Comparison of ENCODE assay signal across 8 mouse cellular contexts in the genomic region with DNA sequence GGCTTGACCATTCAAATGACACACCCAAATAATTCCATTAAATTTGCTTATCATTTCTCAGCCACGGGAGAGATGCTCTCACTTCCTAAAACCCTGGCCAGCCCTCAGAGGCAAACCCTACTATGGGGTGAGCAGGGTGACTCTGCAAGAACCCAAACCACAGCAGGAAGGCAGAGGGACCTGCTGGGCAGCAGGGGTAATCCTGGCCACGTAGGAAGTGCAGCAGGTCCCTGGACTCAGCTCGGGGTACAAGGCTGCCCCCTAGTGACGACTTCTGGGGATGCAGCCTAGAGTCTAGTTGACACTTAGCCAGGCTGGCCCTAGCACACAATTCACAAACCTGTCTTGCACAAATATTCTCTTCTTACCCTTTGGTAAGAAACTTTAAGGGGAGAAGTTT. TPM values are rescaled to one million over a fixed set of nuclear protein-coding genes. Genes with fewer than 3 reads are reported as not detected.
DNase-seq lines count a peak whose midpoint lies in the region; ATAC-seq lines count a peak whose summit lies in the region.

No protein-coding gene starts in this region.

- ATAC-seq in hindbrain, embryonic 11.5 days (ENCODE audit: low FRiP score): peak; percentile 56
- ATAC-seq in lung, embryonic 16.5 days (ENCODE audit: low read depth): peak; percentile 48; the same call in 1 of the 2 replicates

- WGBS in hindbrain, embryonic 11.5 days: 2% methylated on average over 4 of the region's 4 CpGs
- 3% methylated on average over 4 of the region's 4 CpGs for WGBS in lung, embryonic 16.5 days

- no peak overlapping the region for H3K9ac ChIP-seq in hindbrain, embryonic 11.5 days (ENCODE audit: low read depth, low read length)
- H3K9ac ChIP-seq in lung, embryonic 16.5 days (ENCODE audit: low read length): no peak overlapping the region

- no peaks in the 10 kb centered on the region; the same call in 1 of the 2 replicates for H3K4me1 ChIP-seq in hindbrain, embryonic 11.5 days (replicated peaks; ENCODE audit: control insufficient read depth, insufficient read depth, low read length)
- H3K4me1 ChIP-seq in lung, embryonic 16.5 days (replicated peaks; ENCODE audit: control insufficient read depth, insufficient read depth, low read length): peaks cover 14% of the 10 kb centered on the region

- H3K9me3 ChIP-seq in hindbrain, embryonic 11.5 days (ENCODE audit: control insufficient read depth, low read length): no peaks in the 10 kb centered on the region
- H3K9me3 ChIP-seq in lung, embryonic 16.5 days (ENCODE audit: control insufficient read depth, low read length): no peaks in the 10 kb centered on the region

- DNase-seq in MN1 (ENCODE audit: low spot score): peak; percentile 19
- peak; percentile 39 for DNase-seq in cerebellum, adult 9-11 months
- peak; percentile 77 to 97 for DNase-seq in frontal cortex, adult 2 months (ENCODE audit: extremely low spot score in 1 of 2, low spot score in 1 of 2)
- peak; percentile 92 for DNase-seq in hindbrain, embryonic 11.5 days (ENCODE audit: low spot score)
- DNase-seq in layer of hippocampus, adult 9-11 months: peak; percentile 60
- peak; percentile 50 for DNase-seq in ovary, adult 18-20 months (ENCODE audit: low spot score)
- DNase-seq in thymus, postnatal 10 days (ENCODE audit: low spot score in 2 of 2): peak; percentile 27 to 72

- H3K27ac ChIP-seq in hindbrain, embryonic 11.5 days (ENCODE audit: low read depth, low read length): no peak overlapping the region
- no peak overlapping the region for H3K27ac ChIP-seq in lung, embryonic 16.5 days (ENCODE audit: low read length)

- H3K36me3 ChIP-seq in hindbrain, embryonic 11.5 days (ENCODE audit: control insufficient read depth, insufficient read depth, low read length): no peaks in the 10 kb centered on the region
- H3K36me3 ChIP-seq in lung, embryonic 16.5 days (ENCODE audit: control insufficient read depth, insufficient read depth, low read length): no peaks in the 10 kb centered on the region

- H3K4me2 ChIP-seq in hindbrain, embryonic 11.5 days (replicated peaks; ENCODE audit: low read depth, low read length): no peak overlapping the region
- H3K4me2 ChIP-seq in lung, embryonic 16.5 days (ENCODE audit: low read depth, low read length): peak overlapping the region; percentile 71

- H3K4me3 ChIP-seq in hindbrain, embryonic 11.5 days (ENCODE audit: low read depth, low read length): no peak overlapping the region
- H3K4me3 ChIP-seq in lung, embryonic 16.5 days (ENCODE audit: low read length): peak overlapping the region; percentile 12

- peaks cover 2% of the 10 kb centered on the region; the same call in 1 of the 2 replicates for H3K27me3 ChIP-seq in hindbrain, embryonic 11.5 days (ENCODE audit: control insufficient read depth, insufficient read depth, low read length)
- no peaks in the 10 kb centered on the region; the same call in 1 of the 2 replicates for H3K27me3 ChIP-seq in lung, embryonic 16.5 days (ENCODE audit: control insufficient read depth, insufficient read depth, low read depth, low read length)

RNA-seq across cellular contexts. Expression of a gene that starts 2.7 kb away (rescaled TPM):
- 12.7 and 14.3 TPM in 2 replicates for polyA plus RNA-seq in frontal cortex, adult 2 months (2012; rRNA removed)
- 0.77 and 0.78 TPM in 2 replicates for polyA plus RNA-seq in hindbrain, embryonic 11.5 days (2014; fragmentation: Nextera tagmentation; extraction: Ambion mirVana)
- 0.77 and 0.78 TPM in 2 replicates for polyA plus RNA-seq in lung, embryonic 16.5 days (2015; fragmentation: Nextera tagmentation; extraction: Ambion mirVana)

Comparison
In these comparisons a context has a peak if more than half of its experiments do, and no peak if none do; other contexts are left out.
1. DNase-seq: peak in every context shown above with its lines; median percentile 92 in hindbrain, embryonic 11.5 days; 87 in frontal cortex, adult 2 months; 60 in layer of hippocampus, adult 9-11 months; 50 in ovary, adult 18-20 months; 50 in thymus, postnatal 10 days; 39 in cerebellum, adult 9-11 months; 19 in MN1.